Mouse (Mus musculus) mouse trophoblast stem cell (cell line): ENCODE measurements around the gene Setd5.

Source experiments
- in situ Hi-C, 2 experiments: fragments of 300-500 bp; cut with MseI, MboI; formaldehyde crosslinking; loops; 2 replicates in 1 of 2; 3 replicates in 1 of 2; pipeline ENCODE4 v1.15.1; 2025

The Setd5 gene

DNA sequence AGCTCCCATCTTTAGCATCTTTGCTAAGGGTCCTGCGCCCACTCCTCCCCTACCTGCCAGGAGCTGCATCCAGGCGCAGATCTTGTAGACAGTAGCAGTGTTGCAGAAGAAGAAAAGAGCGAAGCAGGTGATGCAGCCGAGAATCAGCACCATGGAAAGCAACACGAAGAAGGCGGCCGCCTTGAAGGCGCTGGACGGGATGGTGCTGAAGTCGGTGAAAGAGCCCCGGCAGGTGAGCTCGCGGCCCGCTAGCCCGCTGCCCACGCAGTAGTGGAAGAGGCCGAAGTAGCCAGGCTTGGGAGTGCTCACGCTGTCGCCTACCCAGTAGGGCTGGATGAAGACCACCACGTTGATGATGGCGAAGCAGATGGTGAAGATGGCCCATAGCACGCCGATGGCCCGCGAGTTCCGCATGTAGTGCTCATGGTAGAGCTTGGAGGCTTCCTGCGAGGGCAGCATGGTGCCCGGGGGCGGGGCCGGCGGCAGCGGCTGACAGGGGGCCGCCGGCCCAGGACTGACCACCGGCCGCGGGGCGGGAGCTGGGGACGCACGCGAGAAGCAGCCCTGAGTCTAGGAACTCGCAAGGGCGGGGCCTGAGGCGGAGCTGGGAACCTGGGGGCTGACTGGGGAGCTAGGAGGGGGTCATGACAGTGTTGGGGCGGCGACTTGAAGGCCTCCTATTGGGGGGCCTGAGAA is 116.7 kb downstream of the Setd5 start:
- in situ Hi-C loops, result no loop called here

GRCm38 (mm10) chr6:113194517-113194840 is 117.3 kb downstream of the Setd5 start:
- in situ Hi-C loops, result no loop called here

- in situ Hi-C loops, result no loop called here
Measured at GRCm38 (mm10) chr6:113194841-113195595, 117.9 kb downstream of the Setd5 start, which contains the start of gene Lhfpl4. Gene Lhfpl4, minus strand, starts transcription at chr6:113195384.

DNA sequence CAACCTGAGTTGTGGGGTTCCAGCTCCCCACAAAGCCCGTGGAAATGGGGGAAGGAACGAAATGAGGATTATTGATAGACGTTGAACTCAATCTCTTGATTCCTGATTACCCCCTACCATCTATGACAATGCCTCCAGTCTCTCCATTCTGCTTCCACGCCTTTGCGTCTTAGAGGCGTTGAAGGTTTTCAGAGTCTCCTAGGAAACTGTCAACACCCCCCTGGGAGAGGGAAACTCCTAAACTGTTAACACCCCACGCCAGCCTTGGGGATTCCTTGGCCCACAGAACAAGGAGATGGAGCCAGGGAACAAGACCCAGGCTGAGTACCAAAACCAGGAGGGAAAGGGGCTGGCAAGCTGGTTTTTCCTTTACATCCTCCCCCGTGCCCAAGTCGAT is 118.4 kb downstream of the Setd5 start:
- in situ Hi-C loops, result no loop called here
